Mouse (Mus musculus) ES-CJ7 (cell line): ENCODE measurements around the gene Tinf2.

Source experiments
- DNase-seq: peaks from one replicate; pipeline ENCODE4 v3.0.0; 2011; ENCODE audit warnings: low read depth, low spot score

Gene Tinf2

GRCm38 (mm10) chr14:55706051-55706600, 24.5 kb upstream of the Tinf2 start:
- DNase-seq, result no peak

GRCm38 (mm10) chr14:55702761-55703160, 21.1 kb upstream of the Tinf2 start:
- peak; percentile 71 for DNase-seq

- no peak for DNase-seq
Observed at GRCm38 (mm10) chr14:55701131-55701530, 19.5 kb upstream of the Tinf2 start.

GRCm38 (mm10) chr14:55697226-55697625, 15.6 kb upstream of the Tinf2 start:
- DNase-seq, result no peak

GRCm38 (mm10) chr14:55689433-55689832, 7.8 kb upstream of the Tinf2 start:
- no peak for DNase-seq

- DNase-seq, result no peak
Observed at GRCm38 (mm10) chr14:55682118-55682493, 486 bp upstream of the Tinf2 start.

GRCm38 (mm10) chr14:55677615-55678014, 4.0 kb downstream of the Tinf2 start:
- no peak for DNase-seq

- DNase-seq, result no peak
Observed at GRCm38 (mm10) chr14:55672741-55673060, 8.9 kb downstream of the Tinf2 start.

GRCm38 (mm10) chr14:55671833-55672740, 9.5 kb downstream of the Tinf2 start, which contains the start of the genes Gmpr2 and Nedd8:
Gmpr2 (plus strand) TSS chr14:55671941.
Nedd8 (minus strand) TSS chr14:55672124.
- DNase-seq, result peak; percentile 99

GRCm38 (mm10) chr14:55671486-55671832, 10.2 kb downstream of the Tinf2 start:
- DNase-seq, result no peak

- DNase-seq, result no peak
Observed at GRCm38 (mm10) chr14:55660636-55661035, 21.0 kb downstream of the Tinf2 start.

GRCm38 (mm10) chr14:55659960-55660573, 21.6 kb downstream of the Tinf2 start, which contains the start of gene Mdp1:
Mdp1 (minus strand) TSS chr14:55660508.
- peak; percentile 88 for DNase-seq

- no peak for DNase-seq
Observed at GRCm38 (mm10) chr14:55658011-55658410, 23.6 kb downstream of the Tinf2 start.

- no peak for DNase-seq
Observed at GRCm38 (mm10) chr14:55656935-55657334, 24.7 kb downstream of the Tinf2 start.

- no peak for DNase-seq
Observed at GRCm38 (mm10) chr14:55651528-55651927, 30.1 kb downstream of the Tinf2 start.

GRCm38 (mm10) chr14:55649884-55650283, 31.7 kb downstream of the Tinf2 start, which contains the start of gene Tssk4:
Tssk4 (plus strand) TSS chr14:55650184.
- DNase-seq, result no peak

GRCm38 (mm10) chr14:55644261-55644888, 37.2 kb downstream of the Tinf2 start:
- no peak for DNase-seq

- DNase-seq, result peak; percentile 66
Observed at GRCm38 (mm10) chr14:55643060-55643907, 38.3 kb downstream of the Tinf2 start, which contains the start of gene Tm9sf1. Tm9sf1 (minus strand) TSS chr14:55643806.

GRCm38 (mm10) chr14:55642679-55643059, 39.0 kb downstream of the Tinf2 start:
- no peak for DNase-seq

- DNase-seq, result no peak
Observed at GRCm38 (mm10) chr14:55641291-55641690, 40.3 kb downstream of the Tinf2 start.

- no peak for DNase-seq
Observed at GRCm38 (mm10) chr14:55640816-55641215, 40.8 kb downstream of the Tinf2 start.
